Mouse (Mus musculus) intestine, embryonic 15.5 days (tissue): ENCODE data around the gene Rfc5. TPM values are rescaled to one million over a fixed set of nuclear protein-coding genes. Genes with fewer than 3 reads are reported as not detected.

Source experiments
- ATAC-seq: fragments of 200-750 bp; cut with Nextera tagmentation; 2 replicates; pipeline ENCODE4 v1.8.0; 2017; ENCODE audit warnings: moderate TSS enrichment, moderate library complexity
- H3K27ac ChIP-seq: fragments of 300-500 bp; sonication (generic); 2 replicates; pipeline ENCODE4 v1.5.1; 2015; ENCODE audit warnings: mild to moderate bottlenecking, inconsistent platforms
- H3K27me3 ChIP-seq: fragments of 300-500 bp; sonication (generic); replicated peaks from 2 replicates; pipeline ENCODE4 v1.6.1; 2015; ENCODE audit warnings: inconsistent platforms
- H3K36me3 ChIP-seq: fragments of 300-500 bp; sonication (generic); 2 replicates; pipeline ENCODE4 v1.6.1; 2015; ENCODE audit warnings: inconsistent platforms
- H3K4me1 ChIP-seq: fragments of 300-500 bp; sonication (generic); replicated peaks from 2 replicates; pipeline ENCODE4 v1.6.1; 2015; ENCODE audit warnings: inconsistent platforms
- H3K4me2 ChIP-seq: fragments of 300-500 bp; sonication (generic); replicated peaks from 2 replicates; pipeline ENCODE4 v1.6.1; 2015; ENCODE audit warnings: mild to moderate bottlenecking, inconsistent platforms
- H3K4me3 ChIP-seq: fragments of 300-500 bp; sonication (generic); replicated peaks from 2 replicates; pipeline ENCODE4 v1.5.1; 2015; ENCODE audit warnings: inconsistent platforms
- H3K9ac ChIP-seq: fragments of 300-500 bp; sonication (generic); 2 replicates; pipeline ENCODE4 v1.6.1; 2015; ENCODE audit warnings: inconsistent platforms
- H3K9me3 ChIP-seq: fragments of 300-500 bp; sonication (generic); 2 replicates; pipeline ENCODE4 v1.6.1; 2016; ENCODE audit warnings: inconsistent platforms
- WGBS: fragments of 180-500 bp; shearing (Covaris S2); methylation state at CpG from one replicate; pipeline ENCODE4 v1.1.7; 2015; 5-methylcytosine and 5-hydroxymethylcytosine counted together
- polyA plus RNA-seq: library from polyadenylated mRNA; unstranded; fragments of >200 nt; fragmentation: Nextera tagmentation; extraction: Ambion mirVana; gene quantifications from 2 replicates; pipeline ENCODE4 v1.2.1, GENCODE M21; 2015

Gene Rfc5
- polyA plus RNA-seq, 1 experiment from 2014 or later: 95.5 TPM

DNA sequence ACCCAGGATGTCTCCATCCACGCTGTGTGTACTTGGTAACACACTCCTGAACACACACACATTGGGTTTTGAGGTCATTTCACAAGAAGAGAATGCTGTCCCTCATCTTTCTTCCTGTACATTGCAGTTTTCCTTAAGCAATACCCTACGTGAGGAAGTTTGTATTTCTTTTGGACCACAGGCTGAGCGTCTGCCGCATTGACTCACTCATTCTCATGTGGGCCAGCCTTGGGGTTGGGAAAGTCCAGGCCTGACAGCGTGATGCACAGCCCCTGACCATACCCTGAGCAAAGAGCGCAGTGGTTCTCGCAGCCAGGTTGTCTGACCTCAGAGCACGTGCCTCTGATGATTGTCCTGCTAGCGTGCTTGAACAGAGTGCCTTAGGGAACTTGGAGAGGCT lies 15.4 kb downstream of the Rfc5 start:
- H3K4me2 ChIP-seq: no peak overlapping the region
- no peaks in the 10 kb centered on the region for H3K4me1 ChIP-seq
- H3K9me3 ChIP-seq: no peaks in the 10 kb centered on the region
- H3K27me3 ChIP-seq: no peaks in the 10 kb centered on the region
- no peak overlapping the region for H3K4me3 ChIP-seq
- H3K27ac ChIP-seq: no peak overlapping the region
- no peak for ATAC-seq
- 91% methylated on average over 9 of the region's 9 CpGs for WGBS
- H3K36me3 ChIP-seq: peaks cover 60% of the 10 kb centered on the region
- 0 out of 2 replicates have a peak overlapping the region, but pooled peaks have one; percentile 1 for H3K9ac ChIP-seq

DNA sequence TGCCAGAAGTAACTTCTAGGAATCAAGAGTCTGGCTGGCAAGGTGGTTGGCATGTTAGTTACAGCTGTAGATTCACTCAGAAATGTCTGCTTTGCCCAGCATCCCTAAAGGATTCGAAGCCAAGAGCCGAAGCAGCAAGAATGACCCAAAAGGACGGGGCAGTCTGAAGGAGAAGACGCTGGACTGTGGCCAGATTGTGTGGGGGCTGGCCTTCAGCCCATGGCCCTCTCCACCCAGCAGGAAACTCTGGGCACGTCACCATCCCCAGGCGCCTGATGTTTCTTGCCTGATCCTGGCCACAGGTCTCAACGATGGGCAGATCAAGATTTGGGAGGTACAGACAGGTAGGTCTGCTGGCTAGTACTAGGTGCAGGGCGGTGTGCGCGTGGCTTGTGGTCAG lies 18.3 kb downstream of the Rfc5 start:
- Histone ChIP-seq H3K4me3 (no peak overlapping the region), H3K9me3 (no peaks in the 10 kb centered on the region), H3K36me3 (peaks cover 44% of the 10 kb centered on the region), H3K4me2 (no peak overlapping the region), H3K9ac (no peak overlapping the region), H3K4me1 (peaks cover 3% of the 10 kb centered on the region; the same call in 1 of the 2 replicates), H3K27me3 (no peaks in the 10 kb centered on the region), H3K27ac (no peak overlapping the region)
- no peak for ATAC-seq
- WGBS: 90% methylated on average over 10 of the region's 10 CpGs

GRCm38 (mm10) chr5:117367206-117367605 lies 21.6 kb downstream of the Rfc5 start:
- H3K4me1 ChIP-seq: peaks cover 18% of the 10 kb centered on the region
- H3K4me2 ChIP-seq: no peak overlapping the region
- WGBS: 37% methylated on average over 8 of the region's 8 CpGs
- no peak for ATAC-seq
- no peak overlapping the region for H3K27ac ChIP-seq
- peaks cover 33% of the 10 kb centered on the region for H3K36me3 ChIP-seq
- H3K27me3 ChIP-seq: no peaks in the 10 kb centered on the region
- H3K9me3 ChIP-seq: no peaks in the 10 kb centered on the region
- H3K4me3 ChIP-seq: no peak overlapping the region
- no peak overlapping the region for H3K9ac ChIP-seq

DNA sequence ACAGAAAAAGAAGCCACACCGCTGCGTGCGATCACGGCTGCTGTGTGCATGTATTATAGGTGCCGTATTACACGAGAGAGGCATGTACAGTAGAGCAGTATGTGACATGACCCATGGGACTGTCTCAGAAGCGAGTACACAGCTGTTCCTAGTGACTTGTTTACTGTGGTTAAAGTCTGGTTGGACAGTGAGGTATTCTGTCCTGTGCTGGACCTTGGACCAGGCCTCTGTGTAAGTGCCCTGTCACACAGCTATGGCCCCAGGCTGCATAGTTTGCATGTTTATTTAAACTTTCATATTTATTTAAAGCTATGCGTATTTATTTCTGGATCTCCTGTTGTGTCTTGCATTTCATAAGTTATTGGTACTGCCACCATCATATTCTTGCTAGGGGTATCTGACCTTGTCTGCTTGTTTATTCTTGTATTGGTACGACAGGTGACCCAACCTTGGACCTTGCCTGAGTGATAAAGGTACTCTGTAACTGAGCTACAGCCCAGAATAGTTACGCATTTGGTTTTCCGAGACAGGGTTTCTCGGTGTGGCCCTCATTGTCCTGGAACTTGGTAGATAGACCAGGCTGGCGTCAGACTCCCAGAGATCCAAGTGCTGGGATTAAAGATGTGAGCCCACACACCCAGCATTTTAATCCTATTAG lies 22.8 kb downstream of the Rfc5 start:
- peak; percentile 66 for ATAC-seq
- H3K36me3 ChIP-seq: peaks cover 22% of the 10 kb centered on the region
- H3K27ac ChIP-seq: peak overlapping the region; percentile 27

GRCm38 (mm10) chr5:117364821-117365220 lies 24.0 kb downstream of the Rfc5 start:
- Histone ChIP-seq H3K9me3 (no peaks in the 10 kb centered on the region), H3K4me2 (no peak overlapping the region), H3K27ac (no peak overlapping the region), H3K4me3 (no peak overlapping the region), H3K9ac (no peak overlapping the region), H3K27me3 (no peaks in the 10 kb centered on the region), H3K4me1 (peaks cover 27% of the 10 kb centered on the region), H3K36me3 (peaks cover 13% of the 10 kb centered on the region)
- WGBS: 85% methylated on average over 3 of the region's 3 CpGs
- ATAC-seq: no peak

More for the DNA sequence above, 22.8 kb downstream of the Rfc5 start:
- no peaks in the 10 kb centered on the region for H3K9me3 ChIP-seq
- no peaks in the 10 kb centered on the region for H3K27me3 ChIP-seq
- H3K4me2 ChIP-seq: no peak overlapping the region
- 78% methylated on average over 13 of the region's 13 CpGs for WGBS
- H3K4me1 ChIP-seq: peaks cover 20% of the 10 kb centered on the region
- H3K9ac ChIP-seq: no peak overlapping the region
- no peak overlapping the region for H3K4me3 ChIP-seq

DNA sequence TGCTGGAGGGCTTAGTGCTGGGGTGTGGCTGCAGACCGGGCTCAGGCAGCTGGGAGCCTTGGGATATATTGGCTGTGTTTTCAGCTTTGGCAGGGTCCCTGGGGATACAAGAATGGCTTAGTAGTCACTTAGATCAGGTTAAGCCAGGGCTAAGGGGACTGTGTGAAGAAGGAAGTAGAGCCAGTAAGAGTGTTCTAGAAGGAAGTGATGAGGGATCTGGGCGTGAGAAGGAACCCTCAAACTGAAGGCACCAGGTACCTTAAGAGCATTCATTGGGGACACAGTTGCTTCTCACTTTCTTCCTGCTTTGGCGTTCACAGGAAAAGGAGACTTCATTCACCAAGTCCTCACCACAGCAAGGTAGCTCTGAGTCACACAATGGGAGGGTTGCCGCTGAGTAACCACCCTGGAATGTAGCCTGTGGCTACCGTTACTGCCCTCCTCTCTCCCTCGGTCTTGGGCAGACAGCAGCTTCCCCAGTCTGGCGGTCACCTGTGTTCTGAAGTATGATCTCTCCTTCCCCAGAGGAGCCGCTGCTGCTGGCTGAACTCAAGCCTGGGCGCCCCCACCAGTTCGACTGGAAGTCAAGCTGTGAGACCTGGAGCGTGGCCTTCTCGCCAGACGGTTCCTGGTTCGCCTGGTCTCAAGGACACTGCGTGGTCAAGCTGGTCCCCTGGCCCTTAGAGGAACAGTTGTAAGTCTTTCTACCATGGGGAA lies 25.6 kb downstream of the Rfc5 start:
- peaks cover 36% of the 10 kb centered on the region for H3K4me1 ChIP-seq
- peak overlapping the region; percentile 40; the same call in 1 of the 2 replicates for H3K4me2 ChIP-seq
- H3K9ac ChIP-seq: peak overlapping the region; percentile 28; the same call in 1 of the 2 replicates
- peak overlapping the region; percentile 12; the same call in 1 of the 2 replicates for H3K4me3 ChIP-seq
- no peaks in the 10 kb centered on the region for H3K27me3 ChIP-seq
- WGBS: 50% methylated on average over 15 of the region's 15 CpGs
- peak overlapping the region; percentile 77 for H3K27ac ChIP-seq
- ATAC-seq: peak; percentile 29; the same call in 1 of the 2 replicates
- no peaks in the 10 kb centered on the region for H3K9me3 ChIP-seq
- peaks cover 10% of the 10 kb centered on the region for H3K36me3 ChIP-seq

DNA sequence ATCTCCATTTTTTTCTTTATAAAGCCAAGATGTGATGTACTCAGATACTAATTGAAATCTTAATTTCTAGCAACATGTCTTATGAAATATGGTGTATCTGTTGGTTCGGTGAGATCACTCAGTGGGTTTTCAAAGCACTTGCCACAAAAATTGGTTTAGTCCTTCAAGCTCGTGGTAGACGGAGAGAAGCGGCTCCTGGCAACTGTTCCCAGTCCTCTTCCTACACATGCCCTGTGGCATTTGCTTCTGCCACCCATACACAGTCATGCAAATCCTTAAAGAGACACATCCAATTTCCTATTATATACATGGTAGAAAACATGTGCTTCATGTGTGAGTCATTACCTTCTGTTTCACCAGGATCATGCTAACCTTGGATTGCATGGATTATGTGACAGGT lies 27.3 kb downstream of the Rfc5 start:
- Histone ChIP-seq H3K9me3 (no peaks in the 10 kb centered on the region), H3K27me3 (no peaks in the 10 kb centered on the region), H3K9ac (no peak overlapping the region), H3K4me3 (no peak overlapping the region), H3K4me1 (peaks cover 34% of the 10 kb centered on the region), H3K27ac (peak overlapping the region; percentile 94), H3K4me2 (peak overlapping the region; percentile 38), H3K36me3 (peaks cover 10% of the 10 kb centered on the region)
- no peak for ATAC-seq
- 86% methylated on average over 4 of the region's 4 CpGs for WGBS

DNA sequence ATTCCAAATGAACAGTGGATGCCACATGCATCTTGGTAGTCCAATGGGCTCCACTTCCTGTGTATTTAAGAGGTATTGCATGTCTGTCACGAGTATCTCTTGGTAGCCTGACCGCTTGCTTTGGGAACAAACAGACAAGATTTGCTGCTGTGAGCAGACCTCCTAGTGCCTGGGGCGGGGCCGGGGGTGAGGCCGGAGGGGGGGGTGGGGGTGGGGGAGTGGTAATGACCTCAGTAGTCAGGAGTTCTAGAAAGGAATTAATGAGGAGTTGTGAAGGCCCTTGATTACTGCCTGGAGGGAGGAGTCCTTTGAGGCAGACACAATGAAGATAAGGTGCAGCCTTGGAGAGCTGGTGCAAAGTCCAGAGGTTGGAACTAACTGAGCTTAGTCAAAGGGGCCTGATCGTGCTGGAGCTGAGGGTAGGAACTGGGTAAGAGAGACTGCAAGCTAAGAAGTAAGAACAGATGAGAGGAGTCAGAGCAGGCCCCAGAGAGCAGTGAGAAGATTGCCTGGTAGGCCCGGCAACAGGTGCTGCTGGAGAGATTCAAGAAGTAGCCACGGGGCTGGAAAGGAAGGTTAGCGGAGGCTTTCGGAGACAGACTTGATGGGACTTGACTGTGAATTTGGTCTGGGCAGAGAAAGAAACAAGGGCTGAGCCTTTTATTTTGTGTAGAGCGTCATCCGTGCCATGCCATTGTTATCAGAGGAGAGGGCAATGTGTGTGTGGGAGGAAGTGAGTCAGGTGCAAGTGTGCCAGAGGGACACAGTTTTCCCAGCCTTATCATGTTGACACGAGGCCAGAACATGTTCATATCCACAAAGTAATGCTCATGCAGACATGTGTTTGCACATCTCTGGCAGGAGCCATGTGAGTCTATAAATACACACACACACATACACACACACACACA lies 28.0 kb downstream of the Rfc5 start:
- 36% methylated on average over 13 of the region's 13 CpGs for WGBS
- Histone ChIP-seq H3K4me1 (peaks cover 41% of the 10 kb centered on the region), H3K4me3 (0 out of 2 replicates have a peak overlapping the region, but pooled peaks have one; percentile 1), H3K27ac (peak overlapping the region; percentile 94), H3K4me2 (peak overlapping the region; percentile 39), H3K9me3 (no peaks in the 10 kb centered on the region), H3K9ac (no peak overlapping the region), H3K27me3 (no peaks in the 10 kb centered on the region), H3K36me3 (peaks cover 10% of the 10 kb centered on the region)
- peak; percentile 88 for ATAC-seq

DNA sequence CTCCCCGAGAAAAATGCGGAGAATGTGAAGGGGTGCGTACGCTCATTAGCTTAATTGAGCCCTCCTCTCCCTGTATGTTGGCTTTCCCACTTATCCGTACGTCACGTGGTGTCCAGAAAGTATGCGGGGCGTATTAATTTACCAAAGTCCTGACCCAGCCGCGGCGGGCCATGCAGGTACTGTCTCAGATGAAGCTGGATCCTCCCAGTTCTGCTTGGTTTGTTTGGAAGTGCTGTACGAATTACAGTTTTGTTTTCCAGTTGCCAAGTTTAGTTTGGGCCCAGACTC lies 28.7 kb downstream of the Rfc5 start:
- no peaks in the 10 kb centered on the region for H3K27me3 ChIP-seq
- peaks cover 43% of the 10 kb centered on the region for H3K4me1 ChIP-seq
- H3K27ac ChIP-seq: peak overlapping the region; percentile 74
- WGBS: 48% methylated on average over 13 of the region's 13 CpGs
- H3K36me3 ChIP-seq: peaks cover 7% of the 10 kb centered on the region
- peak overlapping the region; percentile 39 for H3K4me2 ChIP-seq
- no peak overlapping the region for H3K9ac ChIP-seq
- no peaks in the 10 kb centered on the region for H3K9me3 ChIP-seq
- no peak overlapping the region for H3K4me3 ChIP-seq
- ATAC-seq: no peak

- Histone ChIP-seq H3K4me2 (peak overlapping the region; percentile 39), H3K4me1 (peaks cover 47% of the 10 kb centered on the region), H3K36me3 (peaks cover 4% of the 10 kb centered on the region)
Measured at GRCm38 (mm10) chr5:117359497-117360227, 29.2 kb downstream of the Rfc5 start.

DNA sequence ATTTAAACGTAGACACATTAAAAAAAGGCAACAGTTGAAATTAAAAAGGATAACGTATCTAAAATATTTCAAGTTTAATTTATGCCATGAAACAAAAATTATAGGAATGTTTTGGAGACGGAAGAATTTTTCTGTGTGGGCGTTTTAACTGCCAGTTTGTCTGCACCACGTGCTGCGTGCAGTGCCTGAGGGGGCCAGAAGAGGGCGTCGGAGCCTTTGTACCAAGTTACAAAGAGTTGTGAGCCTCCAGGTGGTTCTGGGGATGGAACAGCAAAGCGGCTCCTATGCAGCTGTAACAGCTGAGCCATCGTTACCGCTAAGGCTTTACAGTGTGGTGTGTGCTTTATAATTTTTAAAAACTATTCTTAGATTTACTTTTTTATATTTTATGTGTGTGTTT lies 30.1 kb downstream of the Rfc5 start:
- Histone ChIP-seq H3K9me3 (no peaks in the 10 kb centered on the region), H3K27ac (peak overlapping the region; percentile 74; the same call in 1 of the 2 replicates), H3K27me3 (no peaks in the 10 kb centered on the region), H3K36me3 (peaks cover 1% of the 10 kb centered on the region; the same call in 1 of the 2 replicates), H3K9ac (no peak overlapping the region), H3K4me1 (peaks cover 44% of the 10 kb centered on the region), H3K4me2 (peak overlapping the region; percentile 83), H3K4me3 (no peak overlapping the region)
- ATAC-seq: no peak
- WGBS: 43% methylated on average over 11 of the region's 11 CpGs

More at GRCm38 (mm10) chr5:117359497-117360227, 29.2 kb downstream of the Rfc5 start:
- H3K27ac ChIP-seq: peak overlapping the region; percentile 74
- H3K9ac ChIP-seq: no peak overlapping the region
- 38% methylated on average over 7 of the region's 7 CpGs for WGBS
- no peaks in the 10 kb centered on the region for H3K9me3 ChIP-seq
- no peak overlapping the region for H3K4me3 ChIP-seq
- H3K27me3 ChIP-seq: no peaks in the 10 kb centered on the region
- ATAC-seq: no peak
